Mouse (Mus musculus) heart, postnatal 36 days (tissue): Measurements from ENCODE around the gene Gja8. TPM values are rescaled to one million over a fixed set of nuclear protein-coding genes. Genes with fewer than 3 reads are reported as not detected.

ENCODE experiments used
- DNase-seq, 2 experiments: peaks; one replicate each; pipeline ENCODE4 v3.0.0; 2021 to 2022
- intact Hi-C: fragments of 180-260 bp; cut with DNase I; formaldehyde crosslinking; loops from one replicate; pipeline ENCODE4 v1.15.1; 2025
- total RNA-seq, 2 experiments: library from RNA; stranded (reverse); gene quantifications; 2 replicates each; pipeline ENCODE4 v1.2.3; 2021

The Gja8 gene
- total RNA-seq, 2 experiments from 2014 or later: not detected

- no peak for DNase-seq
- intact Hi-C loops: no loop called here
These were observed 44.3 kb downstream of the Gja8 start for GRCm38 (mm10) chr3:96881557-96881956.

DNA sequence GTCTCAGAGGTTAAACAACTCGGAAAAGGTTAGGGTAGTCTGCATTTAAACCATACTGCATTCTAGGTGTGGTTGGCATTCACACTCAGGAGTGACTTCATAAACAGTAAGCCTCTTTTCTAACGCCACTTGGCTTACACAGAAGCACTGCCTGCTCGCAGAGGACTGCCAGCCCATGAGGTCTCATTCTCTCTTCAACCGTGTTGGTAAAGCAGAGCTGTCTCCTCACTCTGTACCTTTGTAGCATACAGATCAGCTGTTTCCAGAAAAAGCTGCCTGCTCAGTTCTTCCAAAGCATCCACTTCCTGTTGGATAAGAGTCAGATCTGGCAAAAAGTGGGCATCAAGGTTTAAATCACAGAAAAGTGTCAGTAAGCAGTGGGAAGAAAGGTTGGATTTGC is 45.4 kb downstream of the Gja8 start:
- intact Hi-C loops: no loop called here
- no peak for DNase-seq

- intact Hi-C loops: no loop called here
These were observed 46.3 kb downstream of the Gja8 start for GRCm38 (mm10) chr3:96879536-96879935.

GRCm38 (mm10) chr3:96874808-96875571 is 50.8 kb downstream of the Gja8 start:
- no peak for DNase-seq
- intact Hi-C loops: no loop called here

More at GRCm38 (mm10) chr3:96879536-96879935, 46.3 kb downstream of the Gja8 start:
- no peak for DNase-seq

DNA sequence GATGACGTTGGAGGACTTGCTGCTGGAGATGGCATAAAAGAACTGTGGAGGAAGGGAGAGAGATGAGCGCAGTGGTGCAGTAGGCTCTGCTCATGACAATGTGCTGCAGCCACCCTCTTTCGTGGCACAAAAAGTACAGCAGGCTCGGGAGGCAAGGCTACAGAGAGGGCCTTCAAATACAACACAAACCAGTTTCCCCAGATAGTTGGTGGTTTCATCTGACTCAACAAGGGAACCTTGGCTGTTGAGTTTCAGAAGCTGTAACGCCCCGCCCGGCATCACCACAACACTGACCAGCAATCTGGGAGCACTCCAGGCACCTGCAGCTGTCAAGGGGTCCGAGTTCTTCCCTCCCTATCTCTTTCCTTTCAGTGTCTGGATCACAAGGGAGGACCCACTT is 53.3 kb downstream of the Gja8 start:
- no peak for DNase-seq
- intact Hi-C loops: no loop called here

DNA sequence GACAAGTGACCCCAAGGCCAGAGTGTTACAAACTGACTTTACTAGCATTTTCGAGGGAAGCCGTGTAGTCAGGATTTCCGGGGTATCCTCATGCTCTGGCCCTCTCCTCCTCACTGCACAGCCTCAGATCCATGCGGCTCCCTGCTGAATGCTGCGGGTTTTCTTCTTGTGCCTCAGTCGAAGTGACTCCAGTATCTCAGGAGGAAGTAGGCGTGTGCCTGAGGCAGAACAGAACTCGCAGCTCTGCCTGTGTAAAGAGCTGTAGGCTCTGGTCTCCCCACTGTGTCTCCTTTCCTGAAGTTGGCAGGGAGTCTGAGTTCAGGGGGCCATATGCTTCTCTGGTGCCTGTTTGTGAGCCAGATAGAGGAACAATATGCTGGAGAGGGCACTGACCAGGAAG is 54.8 kb downstream of the Gja8 start:
- DNase-seq: no peak
- intact Hi-C loops: no loop called here

DNA sequence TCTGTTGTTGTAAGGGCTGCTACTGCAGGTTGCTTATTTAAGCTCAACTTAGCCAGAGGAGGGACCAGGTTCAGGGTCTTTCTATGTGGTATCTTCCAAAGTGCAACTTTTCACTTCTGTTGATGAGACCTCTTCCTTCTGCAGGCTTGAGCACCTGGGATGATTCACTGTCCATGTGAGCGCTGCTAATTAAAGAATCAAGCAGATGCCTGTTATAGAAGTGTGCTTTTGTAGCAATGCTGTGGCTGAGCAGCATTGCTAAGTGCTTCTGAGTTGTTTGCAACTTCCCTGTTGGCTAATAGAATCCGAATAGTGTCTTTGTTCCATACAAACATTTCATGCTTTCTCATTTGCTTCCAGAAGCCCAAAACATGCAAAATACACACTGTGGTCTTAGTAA is 55.5 kb downstream of the Gja8 start:
- DNase-seq: no peak
- intact Hi-C loops: no loop called here

DNA sequence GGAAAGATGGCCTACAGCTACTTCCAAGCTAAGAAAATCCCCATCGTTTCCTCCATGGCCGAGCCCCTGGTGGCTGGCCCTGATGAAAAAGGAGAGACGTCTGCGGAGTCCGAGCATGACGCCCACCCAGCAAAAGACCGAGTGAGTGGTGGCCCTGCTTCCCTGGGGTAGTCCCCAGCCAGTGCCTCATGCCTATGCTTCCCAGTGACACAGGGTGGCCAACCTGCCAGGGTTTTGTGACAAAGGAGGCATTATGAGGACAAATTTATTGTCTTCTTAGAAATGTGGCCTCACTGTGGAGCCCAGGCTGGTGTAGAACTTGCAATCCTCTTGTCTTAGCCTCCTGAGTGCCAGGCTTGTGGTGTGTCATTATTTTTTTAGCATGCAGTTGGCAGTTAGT is 56.7 kb downstream of the Gja8 start:
- DNase-seq: no peak
- intact Hi-C loops: no loop called here

DNA sequence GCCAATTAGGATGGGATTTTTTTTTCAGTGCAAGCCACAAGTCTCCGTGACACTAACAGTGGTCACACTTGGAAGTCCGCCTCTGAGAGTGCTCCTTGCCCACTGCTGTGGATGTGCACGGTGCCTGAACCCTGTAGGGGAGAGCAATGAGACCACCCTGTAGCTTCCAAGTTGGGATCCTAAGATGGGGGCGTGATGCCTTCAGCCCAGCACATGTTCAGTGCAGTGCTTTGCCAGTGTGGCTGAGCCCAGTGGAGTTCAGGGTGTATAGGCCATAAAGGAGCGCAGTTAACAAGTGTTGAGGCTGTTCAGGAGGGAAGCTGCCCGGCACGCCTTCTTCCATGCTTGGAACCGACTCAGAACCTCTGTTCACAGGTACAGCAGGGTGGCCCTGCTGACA is 57.3 kb downstream of the Gja8 start:
- intact Hi-C loops: no loop called here
- no peak for DNase-seq

DNA sequence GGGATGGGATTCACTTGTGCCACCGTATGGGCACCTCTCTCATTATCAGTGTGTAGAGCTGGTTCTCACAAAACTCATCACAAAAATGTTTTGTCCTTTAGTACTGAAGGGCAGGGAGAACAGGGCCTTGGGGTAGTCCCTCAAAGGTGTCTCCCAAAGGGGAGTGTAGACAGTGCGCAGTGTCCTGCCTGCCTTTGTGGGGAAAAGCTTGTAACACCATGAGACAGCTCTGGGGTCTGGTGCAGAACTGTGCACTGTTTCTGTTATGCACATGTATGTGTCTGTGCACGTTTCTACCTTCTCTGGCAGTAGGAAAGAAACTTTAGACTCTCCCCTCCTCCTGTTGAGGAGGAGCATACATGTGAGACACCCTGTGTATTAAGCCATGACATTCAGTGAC is 58.0 kb downstream of the Gja8 start:
- no peak for DNase-seq
- intact Hi-C loops: no loop called here

Other genes starting within 250 kb of the Gja8 start
- 10 to 100 TPM; 16.5 to 17.1 TPM for gene Pias3, start 229.6 kb downstream of the Gja8 start, total RNA-seq
- 1 to 10 TPM; 3.0 to 3.4 TPM for gene Nudt17, start 217.5 kb downstream of the Gja8 start, total RNA-seq
- gene Polr3c, start 198.4 kb downstream of the Gja8 start, total RNA-seq: 10 to 100 TPM; 24.4 to 26.4 TPM
- gene Rnf115, start 198.4 kb downstream of the Gja8 start, total RNA-seq: 10 to 100 TPM; 19.8 to 27.3 TPM
- not detected for gene Pdzk1, start 96.7 kb downstream of the Gja8 start, total RNA-seq
- gene Cd160, start 96.7 kb downstream of the Gja8 start, total RNA-seq: not detected
- gene Gja5, start 21.3 kb downstream of the Gja8 start, total RNA-seq: 10 to 100 TPM; 11.8 to 16.8 TPM
- 10 to 100 TPM; 20.8 to 21.6 TPM for gene Gpr89, start 20.7 kb downstream of the Gja8 start, total RNA-seq
- 10 to 100 TPM; 32.8 to 37.8 TPM for gene Acp6, start 232.8 kb upstream of the Gja8 start, total RNA-seq